In genomic region chr1:84925599-84925998, GRCm38 (mm10) we compare ENCODE assay signal across 20 mouse cellular contexts. TPM values are rescaled to one million over a fixed set of nuclear protein-coding genes. Genes with fewer than 3 reads are reported as not detected.
DNase-seq lines count a peak whose midpoint lies in the region; ATAC-seq and TF ChIP-seq lines count a peak whose summit lies in the region.
"Had no signal": no experiment of that assay in that cellular context is flagged by ENCODE, and none has a peak within 500 bp of the region (broad histone marks: within the 10 kb centered on the region; RNA-seq: fewer than 3 reads in every experiment).

No protein-coding gene starts in this region.

- TF ChIP-seq EP300 in MEL (IDR thresholded peaks at IDR 0.05; ENCODE audit: low read depth in 1 of 2, low read length in 2 of 2): no peak
- no peak for TF ChIP-seq EP300 in stomach, postnatal 0 days (optimal IDR thresholded peaks at IDR 0.05)

- no peak overlapping the region for H3K27ac ChIP-seq in heart, embryonic 10.5 days
- H3K27ac ChIP-seq in MEL (ENCODE audit: control insufficient read depth, low read depth, low read length): no peak overlapping the region
- H3K27ac ChIP-seq in forebrain, embryonic 15.5 days (replicated peaks): no peak overlapping the region
- no peak overlapping the region for H3K27ac ChIP-seq in stomach, postnatal 0 days (replicated peaks)
- H3K27ac ChIP-seq: embryonic facial prominence, embryonic 13.5 days; forebrain, embryonic 12.5 days; hindbrain, embryonic 10.5 days; hindbrain, embryonic 15.5 days had no signal

- DNase-seq in heart, adult 9 months (ENCODE audit: low spot score in 2 of 2): peak; percentile 13 to 34
- no peak for DNase-seq in heart, embryonic 10.5 days (ENCODE audit: low spot score)
- no peak for DNase-seq in MEL (ENCODE audit: low read depth, low spot score)
- DNase-seq in ZHBTc4 (ENCODE audit: low read depth, low spot score): peak; percentile 69
- DNase-seq in stomach, postnatal 0 days (ENCODE audit: low spot score): no peak
- DNase-seq: adrenal gland, adult 2 months; adrenal gland, postnatal 25 days; cerebellum, adult 18-20 months; cerebellum, adult 9-11 months; cerebellum, postnatal 36 days; forebrain, postnatal 0 days; gastrocnemius, postnatal 14 days; kidney, adult 2 months had no signal

- no peak for TF ChIP-seq RAD21 in MEL (IDR thresholded peaks at IDR 0.05; ENCODE audit: low read depth, low read length)

- H3K79me2 ChIP-seq in MEL (ENCODE audit: control insufficient read depth, insufficient read depth, low read length, poor library complexity): no peaks in the 10 kb centered on the region

- no peak for TF ChIP-seq CTCF in MEL (IDR thresholded peaks at IDR 0.05 in 2 of 3, conservative IDR thresholded peaks at IDR 0.05 in 1 of 3; ENCODE audit: control insufficient read depth in 1 of 3, insufficient read depth in 1 of 3, low read depth in 2 of 3, low read length in 3 of 3, poor library complexity in 1 of 3, severe bottlenecking in 1 of 3)
- TF ChIP-seq CTCF in stomach, postnatal 0 days (IDR thresholded peaks at IDR 0.05; ENCODE audit: low read depth): no peak

- H3K4me1 ChIP-seq in heart, embryonic 10.5 days: peaks cover 8% of the 10 kb centered on the region; the same call in 1 of the 2 replicates
- H3K4me1 ChIP-seq in MEL (ENCODE audit: control insufficient read depth in 1 of 2, insufficient read depth in 2 of 2, low read length in 2 of 2): no peaks in the 10 kb centered on the region
- no peaks in the 10 kb centered on the region for H3K4me1 ChIP-seq in forebrain, embryonic 15.5 days
- H3K4me1 ChIP-seq in stomach, postnatal 0 days (replicated peaks; ENCODE audit: control insufficient read depth, insufficient read depth): no peaks in the 10 kb centered on the region
- H3K4me1 ChIP-seq: embryonic facial prominence, embryonic 13.5 days; forebrain, embryonic 12.5 days; hindbrain, embryonic 10.5 days; hindbrain, embryonic 15.5 days had no signal

- H3K9me3 ChIP-seq in heart, embryonic 10.5 days: no peaks in the 10 kb centered on the region
- H3K9me3 ChIP-seq in MEL (replicated peaks; ENCODE audit: insufficient read depth, low read length): no peaks in the 10 kb centered on the region
- H3K9me3 ChIP-seq in forebrain, embryonic 15.5 days: no peaks in the 10 kb centered on the region
- H3K9me3 ChIP-seq in stomach, postnatal 0 days (ENCODE audit: control insufficient read depth, low read length): no peaks in the 10 kb centered on the region
- H3K9me3 ChIP-seq: embryonic facial prominence, embryonic 13.5 days; forebrain, embryonic 12.5 days; G1E; hindbrain, embryonic 10.5 days; hindbrain, embryonic 15.5 days had no signal

- no peak overlapping the region for H3K4me3 ChIP-seq in heart, embryonic 10.5 days
- H3K4me3 ChIP-seq in MEL (ENCODE audit: control insufficient read depth in 1 of 2, insufficient read depth in 1 of 2, low read depth in 2 of 2, low read length in 2 of 2): no peak overlapping the region
- no peak overlapping the region for H3K4me3 ChIP-seq in forebrain, embryonic 15.5 days
- H3K4me3 ChIP-seq in stomach, postnatal 0 days (ENCODE audit: low read depth, low read length): no peak overlapping the region
- H3K4me3 ChIP-seq: embryonic facial prominence, embryonic 13.5 days; forebrain, embryonic 12.5 days; hindbrain, embryonic 10.5 days; hindbrain, embryonic 15.5 days had no signal

- H3K4me2 ChIP-seq in forebrain, embryonic 15.5 days (replicated peaks): no peak overlapping the region
- H3K4me2 ChIP-seq in stomach, postnatal 0 days (replicated peaks; ENCODE audit: low read depth): no peak overlapping the region
- H3K4me2 ChIP-seq: embryonic facial prominence, embryonic 13.5 days; forebrain, embryonic 12.5 days; hindbrain, embryonic 15.5 days had no signal

- no peak for TF ChIP-seq POLR2A in MEL (IDR thresholded peaks at IDR 0.05; ENCODE audit: control insufficient read depth in 1 of 2, insufficient read depth in 1 of 2, low read depth in 1 of 2, low read length in 2 of 2, poor library complexity in 1 of 2)

- ATAC-seq in forebrain, embryonic 15.5 days (replicated peaks): no peak
- no peak for ATAC-seq in stomach, postnatal 0 days (ENCODE audit: low FRiP score, low TSS enrichment)
- ATAC-seq: forebrain, postnatal 0 days; intestine, embryonic 16.5 days had no signal

- H3K36me3 ChIP-seq in heart, embryonic 10.5 days: no peaks in the 10 kb centered on the region
- no peaks in the 10 kb centered on the region for H3K36me3 ChIP-seq in MEL (ENCODE audit: control insufficient read depth in 1 of 2, insufficient read depth in 2 of 2, low read length in 2 of 2)
- 0 out of 2 replicates have a peak, but pooled peaks cover 2% of the 10 kb centered on the region for H3K36me3 ChIP-seq in forebrain, embryonic 15.5 days
- H3K36me3 ChIP-seq in stomach, postnatal 0 days (ENCODE audit: control insufficient read depth, insufficient read depth, low read length): no peaks in the 10 kb centered on the region
- H3K36me3 ChIP-seq: embryonic facial prominence, embryonic 13.5 days; forebrain, embryonic 12.5 days; G1E; hindbrain, embryonic 10.5 days had no signal

- WGBS in heart, embryonic 10.5 days: 69% methylated on average over 9 of the region's 9 CpGs
- WGBS in forebrain, embryonic 15.5 days: 85% methylated on average over 9 of the region's 9 CpGs
- 66% methylated on average over 9 of the region's 9 CpGs for WGBS in stomach, postnatal 0 days

- no peaks in the 10 kb centered on the region for H3K27me3 ChIP-seq in heart, embryonic 10.5 days (ENCODE audit: insufficient read depth, poor library complexity, severe bottlenecking)
- H3K27me3 ChIP-seq in MEL (ENCODE audit: control insufficient read depth in 1 of 2, insufficient read depth in 2 of 2, low read length in 2 of 2): no peaks in the 10 kb centered on the region
- H3K27me3 ChIP-seq in forebrain, embryonic 15.5 days: no peaks in the 10 kb centered on the region
- no peaks in the 10 kb centered on the region for H3K27me3 ChIP-seq in stomach, postnatal 0 days (ENCODE audit: control insufficient read depth, insufficient read depth, low read length)
- H3K27me3 ChIP-seq: embryonic facial prominence, embryonic 13.5 days; forebrain, embryonic 12.5 days; hindbrain, embryonic 15.5 days had no signal

- no peak overlapping the region for H3K9ac ChIP-seq in MEL (ENCODE audit: control insufficient read depth, low read depth, low read length, poor library complexity, severe bottlenecking)
- H3K9ac ChIP-seq in forebrain, embryonic 15.5 days (replicated peaks): no peak overlapping the region
- H3K9ac ChIP-seq in stomach, postnatal 0 days (ENCODE audit: low read length): no peak overlapping the region
- H3K9ac ChIP-seq: embryonic facial prominence, embryonic 13.5 days; forebrain, embryonic 12.5 days; forebrain, postnatal 0 days; hindbrain, embryonic 15.5 days had no signal

TF ChIP-seq in MEL, 35 proteins besides CTCF, POLR2A, EP300 and RAD21:
- TF ChIP-seq CHD1 (IDR thresholded peaks at IDR 0.05; ENCODE audit: low read depth, low read length): no peak
- no peak for TF ChIP-seq ZC3H11A (IDR thresholded peaks at IDR 0.05; ENCODE audit: low read depth, low read length)
- no peak for TF ChIP-seq JUND (IDR thresholded peaks at IDR 0.05; ENCODE audit: low read depth, low read length)
- TF ChIP-seq USF2 (IDR thresholded peaks at IDR 0.05; ENCODE audit: borderline replicate concordance in 1 of 2, insufficient read depth in 1 of 2, low read depth in 1 of 2, low read length in 2 of 2): no peak
- no peak for TF ChIP-seq MYC (IDR thresholded peaks at IDR 0.05; ENCODE audit: low read depth, low read length)
- 0 out of 2 replicates have a peak, but pooled peaks have one; percentile 19 for TF ChIP-seq USF1 (IDR thresholded peaks at IDR 0.05; ENCODE audit: low read depth, low read length)
- TF ChIP-seq MAX (IDR thresholded peaks at IDR 0.05; ENCODE audit: low read length): no peak
- TF ChIP-seq ZNF384 (IDR thresholded peaks at IDR 0.05; ENCODE audit: low read depth, low read length): no peak

RNA-seq across cellular contexts. Expression of gene Slc16a14, which starts 9.3 kb away (rescaled TPM):
- 0.09 and 0.18 TPM in 2 replicates for polyA plus RNA-seq in heart, embryonic 10.5 days (2016; fragmentation: Nextera tagmentation; extraction: Ambion mirVana)
- not detected in 2 replicates for total RNA-seq in MEL (2012; rRNA removed)
- polyA plus RNA-seq in MEL (2012; ENCODE audit: insufficient read depth in 1 of 2, insufficient read length in 2 of 2, low read depth in 1 of 2, low replicate concordance in 2 of 2, missing spikeins in 1 of 2): not detected
- 9.0 and 9.2 TPM in 2 replicates for polyA plus RNA-seq in forebrain, embryonic 15.5 days (2015; fragmentation: Nextera tagmentation; extraction: Ambion mirVana)
- 0.11 and 0.18 TPM in 2 replicates for polyA plus RNA-seq in stomach, postnatal 0 days (2015; fragmentation: Nextera tagmentation; extraction: Ambion mirVana)

Comparison
In these comparisons a context has a peak if more than half of its experiments do, and no peak if none do; other contexts are left out.
1. DNase-seq: peak in heart, adult 9 months (2 of 2) and ZHBTc4 (single experiment); none in heart, embryonic 10.5 days (single experiment), MEL (single experiment) and stomach, postnatal 0 days (single experiment).